Mouse (Mus musculus) left cerebral cortex, adult 2 months (tissue): ENCODE results near the gene Nhlrc1. TPM values are rescaled to one million over a fixed set of nuclear protein-coding genes. Genes with fewer than 3 reads are reported as not detected.
A peak's percentile ranks its signal among the peaks of the same experiment; 100 is the strongest.

Source experiments
- DNase-seq, 2 experiments: peaks; one replicate each; pipeline ENCODE4 v3.0.0; 2021 to 2022; ENCODE audit warnings: low spot score in 2 of 2, mixed read lengths in 1 of 2; ENCODE audit errors: extremely low spot score in 1 of 2
- H3K27ac ChIP-seq: fragments of 200-600 bp; 2 replicates; pipeline ENCODE4 v1.8.1; 2022
- H3K4me3 ChIP-seq: fragments of 200-600 bp; 2 replicates; pipeline ENCODE4 v1.8.1; 2022
- CTCF ChIP-seq: fragments of 200-600 bp; IDR thresholded peaks from 2 replicates; pipeline ENCODE4 v1.8.1; 2022; ENCODE audit warnings: antibody characterized with exemption, mild to moderate bottlenecking, moderate library complexity
- intact Hi-C: fragments of 180-260 bp; cut with DNase I; formaldehyde crosslinking; loops from one replicate; pipeline ENCODE4 v1.15.1; 2025
- total RNA-seq, 2 experiments: library from RNA; stranded (reverse); gene quantifications; 2 replicates each; pipeline ENCODE4 v1.2.3; 2021

The Nhlrc1 gene
- total RNA-seq, 2 experiments from 2014 or later, result 13.2 to 17.9 TPM

- H3K27ac ChIP-seq, result no peak overlapping the region
- intact Hi-C loops, result no loop called here
- no peak overlapping the region for H3K4me3 ChIP-seq
- no peak for DNase-seq
- no peak for TF ChIP-seq CTCF
These were observed 15.2 kb downstream of the Nhlrc1 start for GRCm38 (mm10) chr13:46999498-46999897.

GRCm38 (mm10) chr13:46997355-46997754 is 17.3 kb downstream of the Nhlrc1 start:
- H3K4me3 ChIP-seq, result no peak overlapping the region
- TF ChIP-seq CTCF, result no peak
- no peak for DNase-seq
- intact Hi-C loops, result no loop called here
- no peak overlapping the region for H3K27ac ChIP-seq

- intact Hi-C loops, result no loop called here
- Histone ChIP-seq H3K4me3 (no peak overlapping the region), H3K27ac (no peak overlapping the region)
- TF ChIP-seq CTCF, result no peak
- no peak for DNase-seq
These were observed 21.4 kb downstream of the Nhlrc1 start for GRCm38 (mm10) chr13:46993274-46993551.

- Histone ChIP-seq H3K4me3 (no peak overlapping the region), H3K27ac (no peak overlapping the region)
- intact Hi-C loops, result no loop called here
- no peak for DNase-seq
- no peak for TF ChIP-seq CTCF
These were observed 22.0 kb downstream of the Nhlrc1 start for GRCm38 (mm10) chr13:46992516-46993273.

- intact Hi-C loops, result no loop called here
- Histone ChIP-seq H3K27ac (no peak overlapping the region), H3K4me3 (no peak overlapping the region)
- no peak for TF ChIP-seq CTCF
- no peak for DNase-seq
These were observed 24.2 kb downstream of the Nhlrc1 start for GRCm38 (mm10) chr13:46990376-46991011.

- H3K4me3 ChIP-seq, result no peak overlapping the region
- DNase-seq, result no peak
- no peak overlapping the region for H3K27ac ChIP-seq
- no peak for TF ChIP-seq CTCF
- intact Hi-C loops, result no loop called here
These were observed 26.7 kb downstream of the Nhlrc1 start for GRCm38 (mm10) chr13:46987941-46988340.

GRCm38 (mm10) chr13:46986208-46986607 is 28.4 kb downstream of the Nhlrc1 start:
- H3K27ac ChIP-seq, result no peak overlapping the region
- TF ChIP-seq CTCF, result no peak
- no peak for DNase-seq
- no peak overlapping the region for H3K4me3 ChIP-seq
- intact Hi-C loops, result no loop called here

GRCm38 (mm10) chr13:46983878-46984277 is 30.8 kb downstream of the Nhlrc1 start:
- H3K4me3 ChIP-seq, result no peak overlapping the region
- DNase-seq, result no peak
- intact Hi-C loops, result no loop called here
- H3K27ac ChIP-seq, result no peak overlapping the region
- no peak for TF ChIP-seq CTCF

GRCm38 (mm10) chr13:46979836-46980490 is 34.7 kb downstream of the Nhlrc1 start:
- DNase-seq, result peak in 1 of 2 experiments; percentile 8
- no peak for TF ChIP-seq CTCF
- intact Hi-C loops, result loop anchor here (5.0 kb wide), 1 partner anchor 32 kb away; the partner anchor contains the start of gene Nhlrc1
- Histone ChIP-seq H3K4me3 (no peak overlapping the region), H3K27ac (no peak overlapping the region)

- DNase-seq, result no peak
- Histone ChIP-seq H3K27ac (no peak overlapping the region), H3K4me3 (no peak overlapping the region)
- TF ChIP-seq CTCF, result peak; percentile 13
- intact Hi-C loops, result loop anchor here (5.0 kb wide), 1 partner anchor 36 kb away; the partner anchor contains the start of gene Nhlrc1
These were observed 38.1 kb downstream of the Nhlrc1 start for GRCm38 (mm10) chr13:46976532-46976931.

GRCm38 (mm10) chr13:46975930-46976329 is 38.7 kb downstream of the Nhlrc1 start:
- intact Hi-C loops, result loop anchor here (5.0 kb wide), 1 partner anchor 36 kb away; the partner anchor contains the start of gene Nhlrc1
- DNase-seq, result no peak
- Histone ChIP-seq H3K27ac (no peak overlapping the region), H3K4me3 (no peak overlapping the region)
- no peak for TF ChIP-seq CTCF

- no peak for DNase-seq
These were observed 39.6 kb downstream of the Nhlrc1 start for GRCm38 (mm10) chr13:46975031-46975551.

More at GRCm38 (mm10) chr13:46975031-46975551, 39.6 kb downstream of the Nhlrc1 start:
- intact Hi-C loops, result loop anchor here (5.0 kb wide), 1 partner anchor 37 kb away; the partner anchor contains the start of gene Nhlrc1
- no peak for TF ChIP-seq CTCF
- Histone ChIP-seq H3K4me3 (peak overlapping the region; percentile 5; the same call in 1 of the 2 replicates), H3K27ac (no peak overlapping the region)
